Mouse (Mus musculus) gastrocnemius, postnatal 25 days (tissue): Measurements from ENCODE around the gene Faxc. TPM values are rescaled to one million over a fixed set of nuclear protein-coding genes. Genes with fewer than 3 reads are reported as not detected.

Source experiments
- DNase-seq: peaks from one replicate; pipeline ENCODE4 v3.0.0; 2022
- total RNA-seq, 2 experiments: library from RNA; stranded (reverse); gene quantifications; 1 replicate in 1 of 2; 2 replicates in 1 of 2; pipeline ENCODE4 v1.2.3; 2021

Faxc gene
- total RNA-seq, 2 experiments from 2014 or later, result 0.83 to 1.4 TPM

DNA sequence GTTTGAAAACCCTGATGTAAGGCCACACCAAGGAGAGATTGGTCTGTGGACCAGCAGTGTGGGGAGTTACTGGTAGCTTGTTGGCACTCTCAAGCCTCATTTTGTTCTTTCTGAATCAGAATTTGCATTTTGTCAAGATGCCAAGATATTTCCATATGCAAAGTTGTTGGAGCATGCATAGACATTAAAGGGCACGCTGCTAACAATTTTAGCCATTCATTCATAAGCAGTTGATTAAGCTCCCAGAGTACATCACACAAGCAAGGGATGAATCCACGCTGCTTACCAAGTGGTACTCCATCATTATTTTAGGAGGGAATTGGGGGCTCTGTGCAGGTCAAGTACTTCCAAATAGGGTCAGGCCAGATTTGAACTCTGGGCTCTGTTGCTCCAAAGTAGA, 98.8 kb downstream of the Faxc start:
- no peak for DNase-seq

Other genes starting within 250 kb of the Faxc start
- not detected for gene Prdm13, start 245.4 kb upstream of the Faxc start, total RNA-seq
- 10 to 100 TPM in 1 of 2 experiments, 1 to 10 TPM in 1; 9.8 to 11.2 TPM for gene Ccnc, start 203.6 kb upstream of the Faxc start, total RNA-seq
- 10 to 100 TPM; 17.2 to 17.4 TPM for gene Usp45, start 164.2 kb upstream of the Faxc start, total RNA-seq
- 10 to 100 TPM; 13.1 to 13.5 TPM for gene Tstd3, start 164.1 kb upstream of the Faxc start, total RNA-seq
- 10 to 100 TPM; 32.4 to 37.5 TPM for gene Pnisr, start 83.7 kb upstream of the Faxc start, total RNA-seq
- gene Coq3, start 51.7 kb upstream of the Faxc start, total RNA-seq, result 10 to 100 TPM; 15.8 to 17.5 TPM